Mouse (Mus musculus) neutrophil, adult 5-6 weeks (primary cell): ENCODE data around the gene Grrp1. TPM values are rescaled to one million over a fixed set of nuclear protein-coding genes. Genes with fewer than 3 reads are reported as not detected.
"Not testable (repeated sequence)": the region's sequence is repeated elsewhere in the genome, so short reads cannot be mapped to it uniquely, and the experiment has no call there.

Source experiments
- ATAC-seq: fragments of 151-379, 151-347 bp; 2 replicates; pipeline ENCODE4 v1.8.0; 2017; ENCODE audit warnings: mild to moderate bottlenecking, moderate TSS enrichment; ENCODE audit not compliant: insufficient number of reproducible peaks, poor library complexity, low FRiP score, severe bottlenecking; ENCODE audit errors: extremely low read depth
- total RNA-seq: library from RNA; stranded (forward); fragments of 200-1000 nt; gene quantifications from 2 replicates; pipeline ENCODE4 v1.2.3, GENCODE M21; 2017

The Grrp1 gene
- total RNA-seq, result not detected in 2 replicates

DNA sequence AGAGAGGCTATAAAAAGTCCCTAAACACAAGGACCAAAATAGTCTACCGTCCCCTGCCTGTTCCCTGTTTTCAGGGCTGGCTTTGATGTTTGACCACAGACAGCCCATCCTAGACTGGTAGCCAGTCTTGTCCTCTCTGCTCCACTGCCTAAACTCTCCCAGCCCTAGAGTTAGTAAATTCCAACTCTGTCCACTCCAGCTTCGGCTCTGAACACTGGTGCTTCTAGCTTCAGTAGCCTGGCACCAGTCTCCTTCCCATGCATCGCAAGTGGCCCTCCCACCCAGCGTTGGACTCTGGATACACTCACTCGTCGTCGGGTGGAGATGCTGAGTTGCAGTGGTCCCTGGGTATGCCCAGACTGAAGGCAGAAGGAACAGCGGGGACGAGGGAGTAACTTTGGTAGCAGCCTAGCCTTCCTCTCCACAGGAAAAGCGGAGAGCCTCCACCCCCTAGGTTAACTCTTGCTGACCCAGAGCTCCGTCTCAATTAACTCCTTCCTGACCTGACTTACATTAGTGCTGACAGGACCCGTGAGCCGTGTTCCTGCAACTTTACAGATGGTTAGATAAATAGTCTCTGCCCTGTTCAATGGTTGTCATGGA lies at the start of gene Grrp1:
Grrp1 (minus strand) TSS at position 385 of the 603 bp plus-strand sequence.
- no peak for ATAC-seq

- ATAC-seq, result no peak
Observed at GRCm38 (mm10) chr4:134302084-134302483, 48.2 kb upstream of the Grrp1 start.

GRCm38 (mm10) chr4:134300316-134300715 lies 46.4 kb upstream of the Grrp1 start:
- no peak for ATAC-seq

- no peak for ATAC-seq
Observed at GRCm38 (mm10) chr4:134299498-134299810, 45.5 kb upstream of the Grrp1 start.

DNA sequence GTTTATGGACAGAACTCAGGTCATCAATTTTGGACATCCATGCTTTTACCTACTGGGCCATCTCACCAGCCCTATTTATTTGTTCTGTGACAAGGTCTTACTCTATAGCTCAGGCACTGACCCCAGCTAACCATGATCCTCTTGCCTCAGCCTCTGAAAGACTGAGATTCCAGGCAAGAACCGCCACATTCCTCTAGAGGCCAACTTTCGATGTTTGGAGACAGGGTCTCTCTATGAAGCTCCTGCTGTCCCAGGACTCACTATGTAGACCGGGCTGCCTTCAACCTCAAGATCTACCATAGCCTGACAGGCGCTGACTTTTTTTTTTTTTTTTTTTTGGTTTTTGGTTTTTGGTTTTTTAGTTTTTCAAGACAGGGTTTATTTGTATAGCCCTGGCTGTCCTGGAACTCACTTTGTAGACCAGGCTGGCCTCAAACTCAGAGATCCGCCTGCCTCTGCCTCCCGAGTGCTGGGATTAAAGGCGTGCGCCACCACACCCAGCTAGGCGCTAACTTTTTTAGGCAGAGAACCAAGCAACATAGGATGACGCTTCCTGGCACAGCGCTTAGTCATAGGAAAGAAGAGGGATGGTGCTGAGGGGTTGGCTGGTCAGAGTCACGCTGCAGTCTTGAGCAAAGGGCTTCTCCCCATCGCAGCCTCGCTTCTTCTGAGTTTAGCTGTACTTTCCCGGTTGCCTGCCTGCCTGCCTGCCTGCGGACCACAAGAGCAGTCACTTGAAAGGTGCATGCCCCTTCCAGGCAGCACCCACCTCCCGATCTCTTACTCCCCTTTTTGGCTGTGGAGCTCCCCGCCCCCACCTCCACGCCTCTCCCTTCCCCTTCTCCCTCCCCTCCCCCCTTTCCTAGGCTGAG lies 45.0 kb upstream of the Grrp1 start:
- no peak for ATAC-seq

- no peak for ATAC-seq
Observed at GRCm38 (mm10) chr4:134297369-134297768, 43.5 kb upstream of the Grrp1 start.

DNA sequence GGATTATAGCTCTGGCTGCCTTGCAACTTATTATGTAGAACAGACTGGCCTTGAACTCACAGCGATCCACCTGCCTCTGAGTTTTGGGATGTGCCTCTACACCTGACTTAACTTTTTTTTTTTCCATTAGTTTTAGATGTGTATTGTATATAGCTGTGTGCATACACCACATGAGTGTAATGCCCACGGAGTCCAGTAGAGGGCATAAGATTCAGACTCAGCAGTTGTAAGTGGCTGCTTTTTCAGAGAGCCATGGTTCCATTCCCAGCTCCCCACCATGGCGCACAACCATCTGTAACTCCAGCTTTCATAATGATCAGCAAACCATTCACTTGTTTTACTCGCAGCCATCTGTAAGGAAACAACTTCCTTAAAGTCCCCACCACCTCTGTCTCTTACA lies 42.6 kb upstream of the Grrp1 start:
- ATAC-seq, result no peak

DNA sequence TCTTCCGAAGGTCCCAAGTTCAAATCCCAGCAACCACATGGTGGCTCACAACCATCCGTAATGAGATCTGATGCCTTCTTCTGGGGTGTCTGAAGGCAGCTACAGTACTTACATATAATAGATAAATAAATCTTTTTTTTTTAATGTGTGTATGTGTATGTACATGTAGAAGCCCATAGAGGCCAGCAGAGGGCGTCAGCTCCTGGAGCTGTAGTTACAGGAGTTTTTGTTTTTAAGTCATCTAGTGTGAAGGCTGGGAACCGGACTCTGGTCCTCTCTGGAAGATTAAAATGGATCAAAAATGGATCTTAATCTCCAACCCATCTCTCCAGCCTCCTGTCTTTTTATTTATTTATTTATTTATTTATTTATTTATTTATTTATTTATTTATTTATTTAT lies 42.2 kb upstream of the Grrp1 start:
- not testable (repeated sequence) for ATAC-seq

GRCm38 (mm10) chr4:134293692-134294163 lies 39.8 kb upstream of the Grrp1 start:
- no peak for ATAC-seq

- ATAC-seq, result no peak
Observed at GRCm38 (mm10) chr4:134293061-134293691, 39.3 kb upstream of the Grrp1 start.

GRCm38 (mm10) chr4:134292067-134292466 lies 38.2 kb upstream of the Grrp1 start:
- ATAC-seq, result peak; percentile 53; the same call in 1 of the 2 replicates

DNA sequence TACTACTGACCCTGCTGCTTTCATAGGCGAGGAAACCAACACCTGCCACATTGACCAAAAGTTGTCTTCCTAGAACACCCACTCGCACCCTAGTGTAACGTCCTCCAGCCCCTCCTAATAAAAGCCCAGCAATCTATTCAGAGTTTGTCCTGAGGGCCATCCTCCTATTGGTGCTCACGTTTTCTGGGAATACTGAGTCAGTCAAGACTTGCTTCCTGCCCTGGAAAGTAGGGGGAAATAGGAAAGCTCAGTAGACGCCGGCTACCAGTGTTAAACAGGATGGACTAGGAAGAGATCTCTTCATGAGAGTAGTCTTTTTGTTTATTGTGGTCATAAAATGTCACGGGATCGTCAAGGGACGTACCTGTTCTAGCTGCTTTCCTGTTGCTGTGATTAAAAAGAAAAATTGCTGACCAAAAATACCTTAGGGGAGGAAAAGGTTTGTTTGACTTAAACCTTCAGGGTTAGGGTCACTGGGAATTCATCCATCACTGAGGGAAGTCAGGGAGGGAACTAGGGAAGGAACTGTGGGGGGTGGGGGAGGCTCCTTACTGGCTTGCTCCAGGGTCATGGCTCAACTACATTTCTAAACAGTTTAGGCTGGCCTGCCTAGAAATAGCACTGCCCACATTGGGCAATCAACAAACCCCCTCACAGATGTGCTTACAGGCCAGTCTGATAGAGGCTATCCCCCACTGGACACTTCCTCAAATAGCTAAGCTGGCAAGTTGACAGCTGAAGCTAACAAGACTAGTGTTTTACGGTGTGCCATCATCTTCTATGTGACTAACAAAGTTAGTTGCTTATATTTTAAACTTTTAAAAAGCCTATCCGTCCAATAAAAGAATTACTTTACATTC lies 34.7 kb upstream of the Grrp1 start:
- no peak for ATAC-seq

DNA sequence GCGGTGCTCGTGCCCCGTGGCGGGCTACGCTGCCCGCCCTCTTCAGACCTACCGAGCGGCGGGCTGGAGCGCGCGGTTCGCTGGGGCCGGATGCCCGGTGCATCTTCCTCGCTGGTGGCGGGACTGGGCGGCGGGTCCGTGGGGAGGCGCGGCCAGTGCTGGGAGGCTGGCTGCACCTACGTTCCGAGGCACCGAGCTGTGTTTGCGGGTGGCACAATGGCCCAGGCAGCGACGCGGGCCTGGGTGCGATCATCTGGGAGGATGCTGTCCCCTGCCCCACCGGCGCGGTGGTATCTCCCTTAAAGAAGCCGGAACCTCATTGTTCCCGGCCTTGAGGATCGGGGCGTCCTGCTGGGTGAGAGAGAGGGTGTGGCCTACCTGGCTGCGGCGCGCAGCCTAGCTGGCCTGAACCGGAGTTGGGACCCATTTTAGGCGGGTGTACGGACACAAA lies 33.7 kb upstream of the Grrp1 start, which contains the start of gene Pdik1l:
Pdik1l (minus strand) TSS at position 321 of the 451 bp plus-strand sequence.
- peak; percentile 67 for ATAC-seq

DNA sequence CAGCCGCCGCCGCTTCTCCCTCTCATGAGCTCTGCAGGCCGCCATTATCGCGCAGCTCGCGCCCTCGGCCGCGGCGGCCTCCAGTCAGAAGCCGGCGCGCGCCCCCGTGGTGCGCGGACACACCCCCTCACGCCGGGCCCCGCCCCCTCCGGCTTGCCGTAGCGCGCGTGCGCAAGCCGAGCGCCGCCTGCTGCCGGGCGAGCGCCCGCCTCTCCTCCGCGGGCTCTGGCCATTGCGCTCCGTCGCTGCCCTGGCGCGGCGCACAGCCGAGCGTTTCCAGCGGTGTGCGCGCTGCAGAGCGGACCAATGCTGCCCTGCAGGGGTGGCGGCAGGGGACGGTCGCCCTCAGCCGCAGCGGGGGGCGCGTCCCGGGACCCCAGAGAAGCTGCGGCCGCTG lies 33.3 kb upstream of the Grrp1 start:
- peak; percentile 64 for ATAC-seq

GRCm38 (mm10) chr4:134286226-134287167 lies 32.6 kb upstream of the Grrp1 start:
- ATAC-seq, result no peak

DNA sequence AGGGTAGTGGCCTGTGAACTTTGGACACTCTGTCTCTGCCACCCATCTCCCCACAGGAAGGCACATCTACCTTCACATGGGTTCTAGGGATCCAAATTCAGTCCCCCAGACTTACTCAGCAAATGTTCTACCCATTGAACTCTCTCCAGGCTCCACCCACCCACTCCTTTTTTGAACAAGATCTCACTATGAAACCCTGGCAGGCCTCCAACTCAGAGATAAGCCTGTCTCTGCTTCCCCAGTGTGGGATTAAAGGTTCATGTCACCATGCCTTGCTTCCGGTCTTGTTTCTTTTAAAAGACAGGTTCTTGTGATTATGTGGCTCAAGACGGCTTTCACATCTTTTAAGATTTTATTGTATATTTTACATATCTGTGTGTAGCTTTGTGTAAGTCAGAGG lies 31.0 kb upstream of the Grrp1 start:
- ATAC-seq, result no peak

DNA sequence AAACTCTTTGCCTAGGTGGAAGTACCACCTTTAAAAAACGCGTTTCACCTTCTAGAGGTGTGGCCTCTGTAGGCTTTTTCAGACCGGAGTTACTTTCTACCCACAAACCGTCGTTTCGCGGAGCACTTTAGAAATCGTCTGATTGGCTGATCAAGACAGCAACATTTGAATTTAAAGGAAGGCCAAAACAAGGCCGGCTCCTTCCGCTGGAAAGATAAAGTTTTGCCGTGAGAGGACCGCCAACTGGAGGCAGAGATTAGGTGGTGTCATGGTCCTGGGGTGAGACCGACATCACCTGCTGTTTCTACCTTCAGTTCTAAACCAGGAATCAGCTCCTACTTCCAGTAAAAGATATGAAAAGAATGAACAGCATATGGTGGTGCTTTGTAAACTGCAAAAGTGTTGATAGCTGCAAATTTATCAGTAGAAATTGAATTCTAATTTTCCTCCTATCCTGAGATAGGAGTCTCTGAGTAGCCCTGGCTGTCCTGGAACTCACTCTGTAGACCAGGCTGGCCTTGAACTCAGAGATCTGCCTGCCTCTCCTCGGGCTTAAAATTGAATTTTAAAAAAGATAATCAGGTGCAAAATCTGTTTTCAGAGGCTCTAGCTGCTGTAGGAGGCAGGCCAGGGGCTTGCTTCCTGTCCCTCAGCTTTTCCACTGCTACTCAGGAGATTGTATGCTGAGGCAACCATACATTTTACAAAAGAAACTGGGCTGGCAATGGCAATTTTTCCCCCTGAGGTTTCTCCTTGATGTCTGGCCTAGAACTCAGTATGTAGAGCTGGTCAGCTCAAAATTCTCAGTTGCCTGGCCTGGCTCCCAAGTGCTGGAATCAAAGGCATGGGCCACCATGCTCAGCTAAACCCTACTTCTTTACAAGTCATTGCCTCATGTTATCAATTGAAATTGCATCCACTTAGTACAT lies 19.8 kb upstream of the Grrp1 start:
- ATAC-seq, result peak; percentile 84
